Mouse (Mus musculus) limb, embryonic 15.5 days (tissue): Measurements from ENCODE around the gene Pitx3. TPM values are rescaled to one million over a fixed set of nuclear protein-coding genes. Genes with fewer than 3 reads are reported as not detected.

Source experiments
- ATAC-seq: fragments of 200-750 bp; cut with Nextera tagmentation; 2 replicates; pipeline ENCODE4 v1.8.0; 2017; ENCODE audit warnings: low read depth, moderate TSS enrichment; ENCODE audit not compliant: insufficient number of reproducible peaks, low FRiP score, low TSS enrichment
- H3K27ac ChIP-seq: fragments of 300-500 bp; sonication (generic); 2 replicates; pipeline ENCODE4 v1.5.1; 2015; ENCODE audit warnings: moderate library complexity, mild to moderate bottlenecking, inconsistent platforms
- H3K27me3 ChIP-seq: fragments of 300-500 bp; sonication (generic); 2 replicates; pipeline ENCODE4 v1.6.1; 2015; ENCODE audit warnings: inconsistent platforms
- H3K36me3 ChIP-seq: fragments of 300-500 bp; sonication (generic); 2 replicates; pipeline ENCODE4 v1.6.1; 2015; ENCODE audit warnings: inconsistent platforms
- H3K4me1 ChIP-seq: fragments of 300-500 bp; sonication (generic); 2 replicates; pipeline ENCODE4 v1.6.1; 2015; ENCODE audit warnings: inconsistent platforms
- H3K4me2 ChIP-seq: fragments of 300-500 bp; sonication (generic); 2 replicates; pipeline ENCODE4 v1.6.1; 2015; ENCODE audit warnings: mild to moderate bottlenecking, inconsistent platforms
- H3K4me3 ChIP-seq: fragments of 300-500 bp; sonication (generic); 2 replicates; pipeline ENCODE4 v1.5.1; 2015; ENCODE audit warnings: mild to moderate bottlenecking, inconsistent platforms
- H3K9ac ChIP-seq: fragments of 300-500 bp; sonication (generic); 2 replicates; pipeline ENCODE4 v1.6.1; 2015; ENCODE audit warnings: inconsistent platforms
- H3K9me3 ChIP-seq: fragments of 300-500 bp; sonication (generic); 2 replicates; pipeline ENCODE4 v1.6.1; 2016; ENCODE audit warnings: inconsistent platforms
- WGBS: fragments of 180-500 bp; shearing (Covaris S2); methylation state at CpG from one replicate; pipeline ENCODE4 v1.1.7; 2015; 5-methylcytosine and 5-hydroxymethylcytosine counted together
- polyA plus RNA-seq: library from polyadenylated mRNA; unstranded; fragments of >200 nt; fragmentation: Nextera tagmentation; extraction: Ambion mirVana; gene quantifications from 2 replicates; pipeline ENCODE4 v1.2.1, GENCODE M21; 2015

Gene Pitx3
- polyA plus RNA-seq, 1 experiment from 2014 or later = 5.4 TPM

DNA sequence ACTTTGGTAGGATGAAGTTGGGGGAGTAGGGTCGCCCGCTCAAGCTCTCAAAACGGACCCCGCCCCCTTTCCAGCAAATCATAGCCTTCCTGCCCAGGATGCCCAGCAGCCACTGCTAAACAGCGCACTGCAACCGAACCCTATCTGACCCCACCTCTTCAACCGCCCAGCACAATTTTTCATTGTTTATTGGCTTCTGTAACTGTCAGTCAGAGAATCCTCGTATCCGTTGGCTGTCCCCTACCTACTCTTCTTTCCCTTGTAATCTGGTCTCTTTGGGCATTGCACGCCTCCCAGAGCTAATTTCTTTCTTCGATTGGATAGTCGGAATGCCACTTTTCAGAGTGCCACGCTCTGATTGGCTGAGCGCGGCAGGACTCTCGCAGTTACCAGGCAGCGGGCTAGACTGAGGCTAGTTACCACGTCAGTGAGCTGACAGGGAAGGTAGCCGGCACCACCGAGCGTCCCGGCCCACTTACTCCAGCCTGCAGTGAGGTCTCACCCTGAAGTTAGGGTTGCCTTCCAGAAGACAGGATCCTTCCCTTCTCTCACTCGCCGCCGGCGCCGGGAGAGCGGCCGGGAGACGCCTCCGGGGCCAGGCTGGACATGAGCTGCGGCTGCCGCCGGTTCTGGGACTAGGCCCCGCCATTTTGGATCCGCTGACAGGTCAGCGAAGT, 4.1 kb upstream of the Pitx3 start, which contains the start of gene Gbf1:
TSS of gene Gbf1 (plus strand) at position 383 of the 677 bp plus-strand sequence.
- WGBS = under 1% methylated on average over 37 of the region's 37 CpGs
- ATAC-seq = peak; percentile 97
- Histone ChIP-seq H3K27ac (peak within 1 kb of the TSS; percentile 70; the same call in 1 of the 2 replicates), H3K9ac (peak within 1 kb of the TSS; percentile 61), H3K4me1 (peaks cover 31% of the 10 kb centered on the region), H3K4me3 (peak within 1 kb of the TSS; percentile 90), H3K36me3 (no peaks in the 10 kb centered on the region), H3K4me2 (peak within 1 kb of the TSS; percentile 81), H3K9me3 (no peaks in the 10 kb centered on the region), H3K27me3 (peaks cover 36% of the 10 kb centered on the region)

DNA sequence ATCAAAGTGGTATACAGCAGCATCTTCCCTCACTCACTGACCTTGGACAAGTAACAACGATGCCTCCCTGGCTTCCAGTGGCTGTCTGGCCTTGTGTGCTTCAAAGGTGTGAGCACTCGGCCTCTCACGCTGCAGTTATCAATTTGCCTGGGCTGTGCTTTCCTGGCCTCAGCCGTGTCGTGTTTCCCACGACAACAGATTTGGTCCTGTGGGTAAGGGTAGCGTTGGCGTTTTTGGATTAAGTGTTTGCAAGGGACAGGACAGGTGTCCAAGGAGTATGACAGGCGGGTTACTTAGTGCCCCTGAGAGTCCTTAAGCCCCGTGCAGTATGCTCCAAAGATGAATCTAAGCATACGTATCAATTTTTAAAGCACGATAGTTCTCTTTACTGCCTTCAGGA, 965 bp upstream of the Pitx3 start:
- Histone ChIP-seq H3K9me3 (no peaks in the 10 kb centered on the region), H3K4me3 (peak overlapping the region; percentile 58), H3K27me3 (peaks cover 67% of the 10 kb centered on the region), H3K4me2 (peak overlapping the region; percentile 98), H3K9ac (no peak overlapping the region), H3K4me1 (peaks cover 27% of the 10 kb centered on the region), H3K36me3 (no peaks in the 10 kb centered on the region), H3K27ac (no peak overlapping the region)
- ATAC-seq = no peak
- WGBS = 30% methylated on average over 12 of the region's 12 CpGs

DNA sequence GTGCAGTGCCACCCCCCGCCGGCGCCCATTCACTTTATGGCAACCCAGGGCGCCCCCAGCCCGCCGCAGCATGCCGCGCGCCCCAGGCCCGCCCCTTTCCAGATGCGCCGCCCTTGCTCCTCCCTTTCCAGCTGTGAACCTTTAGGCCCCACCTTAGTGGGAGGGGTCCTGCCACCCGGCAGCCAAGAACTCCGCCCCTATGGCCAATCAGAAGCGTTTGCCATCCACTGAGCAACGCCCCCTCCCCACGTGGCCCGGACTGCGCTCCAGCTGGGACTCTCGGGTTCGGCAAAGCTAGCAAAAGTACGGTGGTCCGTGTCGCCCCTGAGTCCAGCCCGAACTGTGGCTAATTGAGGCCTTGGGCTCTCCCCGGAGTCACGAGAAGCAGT, 240 bp upstream of the Pitx3 start:
- H3K9me3 ChIP-seq = no peaks in the 10 kb centered on the region
- peak overlapping the region; percentile 31; the same call in 1 of the 2 replicates for H3K9ac ChIP-seq
- 0% methylated on average over 27 of the region's 27 CpGs for WGBS
- no peak overlapping the region; the same call in 1 of the 2 replicates for H3K27ac ChIP-seq
- H3K27me3 ChIP-seq = peaks cover 74% of the 10 kb centered on the region
- H3K4me3 ChIP-seq = peak overlapping the region; percentile 58
- peak; percentile 83 for ATAC-seq
- H3K36me3 ChIP-seq = no peaks in the 10 kb centered on the region
- peaks cover 20% of the 10 kb centered on the region for H3K4me1 ChIP-seq
- H3K4me2 ChIP-seq = peak overlapping the region; percentile 98

DNA sequence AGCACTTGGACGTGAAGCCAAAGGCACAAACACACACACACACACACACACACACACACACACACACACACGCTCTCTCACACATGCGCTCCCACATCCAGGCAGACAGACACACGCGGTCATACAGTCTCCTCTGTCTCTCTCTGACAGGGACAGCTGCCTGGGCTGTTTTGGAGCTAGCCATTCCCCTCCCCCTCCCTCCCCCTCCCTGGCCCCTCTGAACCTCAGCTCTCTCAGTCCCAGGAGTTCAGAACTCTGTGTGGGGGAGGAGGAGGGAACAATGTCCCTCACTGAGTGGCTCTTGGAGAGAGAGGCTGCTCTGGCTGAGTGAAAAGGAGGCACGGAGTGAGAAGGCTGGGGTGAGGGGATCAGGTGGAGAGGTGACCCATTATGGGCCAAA, 7.0 kb downstream of the Pitx3 start:
- no peaks in the 10 kb centered on the region for H3K36me3 ChIP-seq
- no peak overlapping the region for H3K9ac ChIP-seq
- H3K4me3 ChIP-seq = no peak overlapping the region
- peak; percentile 78 for ATAC-seq
- 23% methylated on average over 6 of the region's 6 CpGs for WGBS
- H3K27ac ChIP-seq = no peak overlapping the region
- no peak overlapping the region for H3K4me2 ChIP-seq
- H3K27me3 ChIP-seq = peaks cover 88% of the 10 kb centered on the region
- H3K9me3 ChIP-seq = no peaks in the 10 kb centered on the region
- H3K4me1 ChIP-seq = peaks cover 13% of the 10 kb centered on the region

DNA sequence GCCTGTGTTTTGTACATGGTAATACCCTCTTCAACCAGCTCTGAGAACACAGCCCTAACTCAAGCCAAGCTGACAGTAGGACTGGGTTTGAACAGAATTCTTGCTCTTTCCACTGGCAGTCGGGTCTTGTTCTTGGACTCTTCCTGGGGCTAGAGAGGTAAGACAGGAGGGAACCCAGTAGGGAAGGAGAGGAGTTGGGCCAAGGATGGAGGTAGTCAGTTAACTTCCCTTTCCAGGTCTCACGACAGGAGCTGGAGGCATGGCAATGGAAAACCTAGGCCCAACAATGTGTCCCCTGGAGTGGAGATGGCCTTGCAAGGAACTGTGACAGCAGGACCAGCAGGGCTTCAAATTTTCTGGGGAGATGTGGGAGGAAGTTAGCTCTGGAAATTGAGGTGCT, 7.8 kb downstream of the Pitx3 start:
- 55% methylated on average over 2 of the region's 2 CpGs for WGBS
- Histone ChIP-seq H3K4me1 (peaks cover 21% of the 10 kb centered on the region), H3K27ac (no peak overlapping the region), H3K9ac (no peak overlapping the region), H3K4me2 (no peak overlapping the region), H3K36me3 (no peaks in the 10 kb centered on the region), H3K27me3 (peaks cover 89% of the 10 kb centered on the region), H3K9me3 (no peaks in the 10 kb centered on the region), H3K4me3 (no peak overlapping the region)
- no peak for ATAC-seq

DNA sequence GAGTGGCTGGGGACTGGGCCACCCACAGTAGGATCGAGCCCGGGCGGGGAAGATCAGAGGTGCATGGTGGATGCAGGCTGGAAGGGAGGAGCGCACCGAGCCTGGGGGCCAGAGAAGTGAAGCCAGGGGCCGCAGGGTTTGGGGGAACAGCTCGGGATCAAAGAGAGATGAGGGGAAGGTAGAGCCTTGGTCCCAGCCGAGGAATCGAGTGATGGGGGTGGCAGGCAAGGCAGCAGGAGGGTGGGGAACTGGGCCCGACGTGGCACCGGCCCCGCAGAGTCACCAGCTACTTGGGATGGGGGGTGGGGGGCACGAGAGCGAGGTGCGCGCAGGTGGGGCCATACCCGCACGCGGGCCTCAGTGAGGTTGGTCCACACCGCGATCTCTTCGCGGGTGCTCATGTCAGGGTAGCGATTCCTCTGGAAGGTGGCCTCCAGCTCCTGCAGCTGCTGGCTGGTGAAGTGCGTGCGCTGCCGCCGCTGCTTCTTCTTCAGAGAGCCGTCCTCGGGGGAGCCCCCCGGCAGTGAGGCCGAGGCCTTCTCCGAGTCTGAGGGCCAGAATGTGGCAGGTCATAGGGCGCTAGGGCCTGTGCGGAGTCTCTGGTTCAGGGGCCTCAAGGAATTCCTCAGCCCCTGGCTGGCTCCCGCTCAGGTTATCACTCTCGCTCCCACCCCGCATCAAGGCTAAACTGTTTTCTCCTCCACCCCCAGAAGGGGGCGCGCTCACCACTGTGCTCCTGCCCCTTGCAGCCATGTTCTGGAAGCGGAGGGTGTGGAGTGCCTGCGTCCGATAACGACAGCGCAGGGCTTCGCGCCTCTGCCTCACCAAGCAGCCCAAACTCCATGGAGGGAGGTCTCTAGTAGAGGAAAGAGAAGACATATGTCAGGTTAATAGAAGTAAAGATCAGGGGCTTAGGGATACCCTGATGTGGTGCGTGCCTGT, 11.2 kb downstream of the Pitx3 start:
- H3K27ac ChIP-seq = no peak overlapping the region
- peak overlapping the region; percentile 51 for H3K4me3 ChIP-seq
- WGBS = 4% methylated on average over 49 of the region's 49 CpGs
- ATAC-seq = no peak
- no peak overlapping the region for H3K9ac ChIP-seq
- peaks cover 24% of the 10 kb centered on the region for H3K4me1 ChIP-seq
- H3K9me3 ChIP-seq = no peaks in the 10 kb centered on the region
- no peaks in the 10 kb centered on the region for H3K36me3 ChIP-seq
- H3K4me2 ChIP-seq = peak overlapping the region; percentile 100
- peaks cover 87% of the 10 kb centered on the region for H3K27me3 ChIP-seq

DNA sequence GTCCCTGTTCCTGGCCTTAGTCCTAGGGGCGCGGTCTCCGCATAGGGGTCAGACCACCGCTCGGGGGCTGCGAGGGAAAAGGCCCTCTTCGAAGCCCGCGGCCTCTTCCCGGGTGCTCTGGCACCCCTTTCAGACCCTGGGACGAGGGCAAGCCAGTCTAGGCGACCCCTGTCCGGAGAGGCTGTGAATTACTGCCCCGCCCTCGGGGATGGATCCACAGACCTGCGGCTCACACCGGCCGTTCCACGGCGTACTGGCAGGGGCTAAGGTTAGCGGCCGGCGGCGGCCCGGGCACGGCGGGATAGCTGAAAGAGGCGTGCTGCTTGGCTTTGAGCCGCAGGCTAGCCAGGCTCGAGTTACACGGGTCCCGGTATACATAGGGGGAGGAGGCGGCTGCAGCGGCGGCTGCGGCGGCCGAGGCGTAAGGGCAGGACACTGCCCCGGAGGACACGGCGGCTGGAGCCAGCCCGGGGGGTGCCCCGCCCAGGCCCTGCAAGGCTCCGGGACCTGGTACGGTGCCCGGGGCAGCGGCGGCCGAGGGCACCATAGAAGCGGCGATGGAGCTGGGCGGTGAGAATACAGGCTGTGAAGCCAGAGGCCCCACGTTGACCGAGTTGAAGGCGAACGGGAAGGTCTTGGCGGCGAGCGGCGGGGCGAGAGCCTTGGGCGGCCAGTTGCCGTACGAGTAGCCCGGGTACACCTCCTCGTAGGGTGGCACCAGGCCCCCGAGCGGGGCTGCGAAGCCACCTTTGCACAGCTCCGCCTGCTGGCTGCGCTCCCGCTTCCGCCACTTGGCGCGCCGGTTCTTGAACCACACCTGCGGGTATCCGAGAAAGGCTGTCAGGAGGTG, 12.1 kb downstream of the Pitx3 start:
- Histone ChIP-seq H3K9me3 (no peaks in the 10 kb centered on the region), H3K9ac (peak overlapping the region; percentile 46), H3K4me2 (peak overlapping the region; percentile 100), H3K4me3 (peak overlapping the region; percentile 51), H3K36me3 (no peaks in the 10 kb centered on the region), H3K4me1 (peaks cover 28% of the 10 kb centered on the region), H3K27ac (no peak overlapping the region), H3K27me3 (peaks cover 86% of the 10 kb centered on the region)
- no peak for ATAC-seq
- WGBS = 1% methylated on average over 75 of the region's 79 CpGs

DNA sequence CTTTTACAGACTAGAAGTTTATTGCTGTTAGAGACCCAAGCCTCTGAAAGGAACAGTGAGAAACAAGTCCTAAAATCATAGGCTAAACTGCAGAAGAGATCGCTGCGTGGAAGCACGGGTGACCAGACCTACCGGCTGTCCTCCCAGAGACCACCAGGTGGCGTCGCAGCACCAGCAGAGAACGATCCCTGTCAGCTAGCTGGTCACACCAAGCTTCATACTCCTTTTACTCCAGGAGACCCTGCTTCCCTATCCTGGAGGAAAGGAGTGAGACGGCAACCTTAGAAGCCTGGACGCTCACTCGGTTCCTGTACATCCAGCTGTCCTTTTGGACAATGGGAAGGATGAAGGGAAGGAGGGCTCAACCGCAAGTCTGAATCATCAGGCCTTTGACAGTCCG, 12.8 kb downstream of the Pitx3 start:
- peak; percentile 59; the same call in 1 of the 2 replicates for ATAC-seq
- peak overlapping the region; percentile 51 for H3K4me3 ChIP-seq
- H3K36me3 ChIP-seq = no peaks in the 10 kb centered on the region
- WGBS = 1% methylated on average over 12 of the region's 12 CpGs
- H3K4me2 ChIP-seq = peak overlapping the region; percentile 100
- peaks cover 28% of the 10 kb centered on the region for H3K4me1 ChIP-seq
- no peaks in the 10 kb centered on the region for H3K9me3 ChIP-seq
- H3K27me3 ChIP-seq = peaks cover 89% of the 10 kb centered on the region
- H3K9ac ChIP-seq = no peak overlapping the region
- no peak overlapping the region for H3K27ac ChIP-seq

DNA sequence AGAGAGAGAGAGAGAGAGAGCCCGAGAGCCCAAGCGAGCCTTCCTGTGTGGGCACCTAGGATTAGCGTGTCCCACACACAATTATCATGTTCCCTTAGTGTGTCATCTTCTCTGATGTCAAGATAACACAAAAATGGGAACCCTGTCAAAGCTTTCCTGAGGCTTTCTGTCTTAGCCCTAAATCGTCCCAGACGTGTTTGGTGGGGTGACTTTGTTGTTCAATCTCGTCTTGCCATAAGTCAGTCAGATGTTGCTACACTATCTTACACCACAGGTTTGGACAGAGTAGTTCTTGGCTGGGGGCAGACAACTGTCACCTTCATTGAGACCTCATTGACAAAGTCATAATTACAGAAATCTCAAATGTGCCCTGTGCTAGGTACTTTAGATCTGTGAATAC, 15.5 kb downstream of the Pitx3 start:
- 42% methylated on average over 6 of the region's 6 CpGs for WGBS
- no peak overlapping the region for H3K9ac ChIP-seq
- H3K9me3 ChIP-seq = no peaks in the 10 kb centered on the region
- no peak overlapping the region for H3K4me3 ChIP-seq
- H3K27ac ChIP-seq = no peak overlapping the region
- H3K36me3 ChIP-seq = no peaks in the 10 kb centered on the region
- H3K27me3 ChIP-seq = peaks cover 72% of the 10 kb centered on the region
- H3K4me2 ChIP-seq = no peak overlapping the region
- ATAC-seq = no peak
- peaks cover 28% of the 10 kb centered on the region for H3K4me1 ChIP-seq

DNA sequence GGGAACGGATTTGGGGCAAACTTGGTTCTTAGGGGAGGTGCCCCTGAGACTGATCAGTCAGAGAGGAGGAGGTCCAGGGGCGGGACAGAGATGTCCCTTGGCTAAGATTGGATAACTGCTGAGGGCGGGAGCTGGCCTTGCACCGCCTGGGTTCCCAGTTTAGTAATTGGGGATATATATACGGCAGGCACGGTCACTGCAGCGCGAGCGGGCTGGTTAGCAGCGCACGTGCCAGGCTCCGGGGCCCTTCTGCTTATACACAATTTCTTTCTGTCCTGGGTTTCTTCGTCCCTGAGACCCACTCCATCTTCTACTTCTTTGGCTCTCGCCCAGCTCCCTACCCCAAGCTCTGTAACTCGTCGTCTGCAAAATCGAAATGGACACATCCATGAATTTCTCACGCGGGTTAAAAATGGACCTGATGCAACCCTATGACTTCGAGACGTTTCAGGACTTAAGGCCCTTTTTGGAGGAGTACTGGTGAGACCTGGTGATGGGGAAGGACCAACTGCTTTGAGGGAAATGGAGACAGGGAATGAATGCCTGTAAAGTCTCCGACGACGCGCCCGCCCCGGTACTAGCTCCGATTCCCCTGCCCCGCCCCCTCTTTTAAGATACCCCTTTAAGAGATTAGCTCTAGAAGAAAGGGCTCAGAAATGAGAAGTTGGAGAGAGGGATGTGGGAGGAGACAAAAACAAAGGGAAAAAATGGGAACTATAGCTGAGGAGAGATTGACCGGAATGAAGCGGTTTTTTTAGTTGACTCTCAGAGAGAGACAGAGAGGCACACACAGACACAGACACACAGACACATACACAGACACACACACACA, 16.2 kb downstream of the Pitx3 start, which contains the start of gene Elovl3:
TSS of gene Elovl3 (plus strand) at position 204 of the 832 bp plus-strand sequence.
- peak within 1 kb of the TSS; percentile 46 for H3K4me2 ChIP-seq
- no peak for ATAC-seq
- H3K9me3 ChIP-seq = no peaks in the 10 kb centered on the region
- H3K27me3 ChIP-seq = peaks cover 66% of the 10 kb centered on the region
- no peak within 1 kb of the TSS for H3K9ac ChIP-seq
- H3K4me3 ChIP-seq = peak within 1 kb of the TSS; percentile 26
- H3K27ac ChIP-seq = no peak within 1 kb of the TSS
- 3% methylated on average over 31 of the region's 31 CpGs for WGBS
- H3K4me1 ChIP-seq = peaks cover 23% of the 10 kb centered on the region
- no peaks in the 10 kb centered on the region for H3K36me3 ChIP-seq

DNA sequence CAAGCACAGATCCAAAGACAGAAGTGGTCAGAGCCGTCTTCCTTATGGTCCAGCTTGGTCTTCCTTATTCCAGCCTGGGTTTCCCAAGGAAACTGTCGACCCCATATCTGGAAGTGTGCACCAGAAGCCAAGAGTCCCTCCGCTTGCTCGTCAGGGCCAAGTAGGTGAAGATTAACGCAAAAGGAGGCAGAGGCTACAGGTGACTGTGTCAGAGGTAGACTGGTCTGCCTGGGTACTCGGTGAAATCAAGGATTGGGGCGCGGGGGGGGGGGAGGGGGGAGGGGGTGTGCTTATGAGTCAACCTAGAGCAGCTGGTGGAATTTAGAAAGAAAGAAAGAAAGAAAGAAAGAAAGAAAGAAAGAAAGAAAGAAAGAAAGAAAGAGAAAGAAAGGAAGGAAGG, 16.8 kb downstream of the Pitx3 start:
- Histone ChIP-seq H3K4me1 (peaks cover 16% of the 10 kb centered on the region), H3K4me3 (peak overlapping the region; percentile 26), H3K27ac (no peak overlapping the region), H3K9me3 (no peaks in the 10 kb centered on the region), H3K4me2 (peak overlapping the region; percentile 46), H3K9ac (no peak overlapping the region), H3K27me3 (peaks cover 63% of the 10 kb centered on the region), H3K36me3 (no peaks in the 10 kb centered on the region)
- WGBS = 10% methylated on average over 6 of the region's 8 CpGs
- no peak for ATAC-seq
